Mouse (Mus musculus) myocyte (in vitro differentiated cells): ENCODE measurements at regions not wholly inside any gene's neighbourhood (a gene's known extent, or its start where the extent isn't known, plus 50 kb on each side); places are given as distances from the start of the nearest gene placed in this dataset.

Source experiments
- CEBPB ChIP-seq: IDR thresholded peaks from 2 replicates; pipeline ENCODE4 v1.6.1; 2011; ENCODE audit warnings: mild to moderate bottlenecking, moderate library complexity; ENCODE audit not compliant: poor library complexity, insufficient read depth, severe bottlenecking
- E2F4 ChIP-seq: IDR thresholded peaks from one replicate; pipeline ENCODE4 v1.6.1; 2011; ENCODE audit warnings: mild to moderate bottlenecking, control low read depth, moderate library complexity; ENCODE audit not compliant: insufficient read depth
- MAX ChIP-seq: IDR thresholded peaks from one replicate; pipeline ENCODE4 v1.6.1; 2011; ENCODE audit warnings: low read depth, mild to moderate bottlenecking, control low read depth
- MYOD1 ChIP-seq, 3 experiments: IDR thresholded peaks; one replicate each; pipeline ENCODE4 v1.6.1; 2011; ENCODE audit warnings: control low read depth in 2 of 3, low read depth in 2 of 3, mild to moderate bottlenecking in 2 of 3, moderate library complexity in 1 of 3; ENCODE audit not compliant: insufficient read length in 2 of 3, control insufficient read depth in 1 of 3
- MYOG ChIP-seq, 3 experiments: IDR thresholded peaks; one replicate each; pipeline ENCODE4 v1.6.1; 2011; ENCODE audit warnings: control low read depth in 2 of 3, low read depth in 2 of 3, mild to moderate bottlenecking in 2 of 3; ENCODE audit not compliant: insufficient read length in 2 of 3, control insufficient read depth in 1 of 3, insufficient read depth in 1 of 3
- POLR2A ChIP-seq: IDR thresholded peaks from one replicate; pipeline ENCODE4 v1.6.1; 2011; ENCODE audit warnings: low read depth, mild to moderate bottlenecking, control low read depth, moderate library complexity; ENCODE audit not compliant: insufficient read length
- REST ChIP-seq: IDR thresholded peaks from one replicate; pipeline ENCODE4 v1.6.1; 2011; ENCODE audit warnings: mild to moderate bottlenecking, control low read depth, moderate library complexity; ENCODE audit not compliant: insufficient read depth, insufficient read length
- SRF ChIP-seq: IDR thresholded peaks from one replicate; pipeline ENCODE4 v1.6.1; 2011; ENCODE audit warnings: low read depth; ENCODE audit not compliant: control insufficient read depth, insufficient read length
- TCF12 ChIP-seq: IDR thresholded peaks from one replicate; pipeline ENCODE4 v1.6.1; 2011; ENCODE audit warnings: mild to moderate bottlenecking, control low read depth; ENCODE audit not compliant: poor library complexity, insufficient read depth, severe bottlenecking
- USF1 ChIP-seq: IDR thresholded peaks from one replicate; pipeline ENCODE4 v1.6.1; 2011; ENCODE audit warnings: low read depth, mild to moderate bottlenecking, control low read depth, moderate library complexity

- TF ChIP-seq MYOD1 (IDR thresholded peaks at IDR 0.05; ENCODE audit: control insufficient read depth in 1 of 3, insufficient read length in 2 of 3, low read depth in 2 of 3), result no peak
- no peak for TF ChIP-seq REST
- no peak for TF ChIP-seq POLR2A
- TF ChIP-seq MAX, result no peak
- no peak for TF ChIP-seq TCF12
- no peak for TF ChIP-seq SRF
- TF ChIP-seq CEBPB, result no peak
- TF ChIP-seq USF1, result no peak
- TF ChIP-seq MYOG (IDR thresholded peaks at IDR 0.05; ENCODE audit: control insufficient read depth in 1 of 3, insufficient read depth in 1 of 3, insufficient read length in 2 of 3, low read depth in 2 of 3), result no peak
- no peak for TF ChIP-seq E2F4
Observed at GRCm38 (mm10) chr3:124156255-124156654, 164.4 kb upstream of the Tram1l1 start.
